Mouse (Mus musculus): ENCODE measurements around the gene Pheta2. TPM values are rescaled to one million over a fixed set of nuclear protein-coding genes. Genes with fewer than 3 reads are reported as not detected.

Gene Pheta2
- polyA plus RNA-seq, 1 experiment: 0.45 TPM

GRCm38 (mm10) chr15:82368146-82368545 is 29.4 kb downstream of the Pheta2 start:
- no peak for TF ChIP-seq CTCF (conservative IDR thresholded peaks at IDR 0.05; ENCODE audit: insufficient read depth, insufficient read length, low read depth, low read length)
- TF ChIP-seq POLR2A (IDR thresholded peaks at IDR 0.05; ENCODE audit: low read depth, low read length): no peak
- H3K4me3 ChIP-seq (ENCODE audit: insufficient read depth, low read depth, low read length): no peak overlapping the region
- no peaks in the 10 kb centered on the region for H3K36me3 ChIP-seq (ENCODE audit: control insufficient read depth, insufficient read depth, low read length)
- H3K4me1 ChIP-seq (ENCODE audit: control insufficient read depth, insufficient read depth, low read length): peaks cover 5% of the 10 kb centered on the region; the same call in 1 of the 2 replicates
- DNase-seq: no peak
- peak overlapping the region; percentile 31 for H3K27ac ChIP-seq (ENCODE audit: insufficient read depth, low read depth, low read length)
- 92% methylated on average over 4 of the region's 4 CpGs for WGBS
- H3K27me3 ChIP-seq (replicated peaks; ENCODE audit: control insufficient read depth, insufficient read depth, low read length): no peaks in the 10 kb centered on the region

GRCm38 (mm10) chr15:82368851-82369250 is 30.1 kb downstream of the Pheta2 start:
- Histone ChIP-seq H3K4me3 (ENCODE audit: insufficient read depth, low read depth, low read length) (no peak overlapping the region), H3K27ac (ENCODE audit: insufficient read depth, low read depth, low read length) (peak overlapping the region; percentile 2; the same call in 1 of the 2 replicates), H3K27me3 (replicated peaks; ENCODE audit: control insufficient read depth, insufficient read depth, low read length) (no peaks in the 10 kb centered on the region), H3K36me3 (ENCODE audit: control insufficient read depth, insufficient read depth, low read length) (no peaks in the 10 kb centered on the region), H3K4me1 (ENCODE audit: control insufficient read depth, insufficient read depth, low read length) (peaks cover 5% of the 10 kb centered on the region; the same call in 1 of the 2 replicates)
- DNase-seq: no peak
- WGBS: 71% methylated on average over 1 of the region's 1 CpGs
- no peak for TF ChIP-seq POLR2A (IDR thresholded peaks at IDR 0.05; ENCODE audit: low read depth, low read length)
- no peak for TF ChIP-seq CTCF (conservative IDR thresholded peaks at IDR 0.05; ENCODE audit: insufficient read depth, insufficient read length, low read depth, low read length)

DNA sequence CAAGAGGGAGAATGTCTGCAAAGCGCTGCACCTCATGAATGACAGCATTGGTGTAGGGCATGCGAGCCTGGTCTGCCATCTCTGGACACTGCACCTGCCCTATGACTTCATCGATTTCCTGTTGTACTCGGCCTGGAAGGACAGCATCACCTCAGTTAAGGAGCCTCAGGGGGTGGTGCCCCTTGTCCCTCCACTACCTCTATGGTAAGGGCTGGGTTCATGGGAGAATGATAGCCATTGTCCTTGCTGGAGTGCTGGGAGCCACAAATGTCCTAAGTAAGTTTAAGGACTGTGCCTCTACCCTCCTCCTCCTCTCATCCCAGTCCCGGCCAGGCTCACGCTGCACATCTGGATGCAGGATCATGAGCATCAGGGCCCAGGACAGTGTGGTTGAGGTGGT is 33.7 kb downstream of the Pheta2 start:
- Histone ChIP-seq H3K36me3 (ENCODE audit: control insufficient read depth, insufficient read depth, low read length) (no peaks in the 10 kb centered on the region), H3K4me1 (ENCODE audit: control insufficient read depth, insufficient read depth, low read length) (peaks cover 12% of the 10 kb centered on the region; the same call in 1 of the 2 replicates), H3K27ac (ENCODE audit: insufficient read depth, low read depth, low read length) (no peak overlapping the region), H3K27me3 (replicated peaks; ENCODE audit: control insufficient read depth, insufficient read depth, low read length) (no peaks in the 10 kb centered on the region), H3K4me3 (ENCODE audit: insufficient read depth, low read depth, low read length) (no peak overlapping the region)
- DNase-seq: no peak
- WGBS: 88% methylated on average over 6 of the region's 6 CpGs
- no peak for TF ChIP-seq POLR2A (IDR thresholded peaks at IDR 0.05; ENCODE audit: low read depth, low read length)
- TF ChIP-seq CTCF (conservative IDR thresholded peaks at IDR 0.05; ENCODE audit: insufficient read depth, insufficient read length, low read depth, low read length): no peak

DNA sequence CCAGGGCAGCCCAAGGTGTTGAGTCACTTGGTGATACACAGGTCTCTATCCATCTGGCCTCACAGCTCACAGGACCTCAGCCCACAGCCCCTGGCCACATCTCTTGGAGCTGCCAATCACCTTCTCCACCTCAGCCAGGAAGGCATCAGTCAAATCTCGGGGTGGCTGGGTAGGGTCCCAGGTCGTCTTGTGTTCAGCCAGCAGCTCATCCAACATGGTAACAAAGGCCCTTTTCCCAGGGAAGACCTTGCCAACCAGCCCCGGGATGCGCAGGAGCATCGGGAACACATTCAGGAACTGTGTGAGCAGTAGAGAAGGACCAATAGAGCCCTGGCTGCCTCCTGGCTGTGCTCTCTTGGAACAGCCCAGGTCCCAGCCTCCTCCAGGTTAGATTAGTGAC is 34.2 kb downstream of the Pheta2 start:
- no peaks in the 10 kb centered on the region for H3K36me3 ChIP-seq (ENCODE audit: control insufficient read depth, insufficient read depth, low read length)
- H3K27me3 ChIP-seq (replicated peaks; ENCODE audit: control insufficient read depth, insufficient read depth, low read length): no peaks in the 10 kb centered on the region
- no peak overlapping the region for H3K27ac ChIP-seq (ENCODE audit: insufficient read depth, low read depth, low read length)
- H3K4me1 ChIP-seq (ENCODE audit: control insufficient read depth, insufficient read depth, low read length): peaks cover 12% of the 10 kb centered on the region; the same call in 1 of the 2 replicates
- 92% methylated on average over 5 of the region's 5 CpGs for WGBS
- TF ChIP-seq CTCF (conservative IDR thresholded peaks at IDR 0.05; ENCODE audit: insufficient read depth, insufficient read length, low read depth, low read length) (no peak), POLR2A (IDR thresholded peaks at IDR 0.05; ENCODE audit: low read depth, low read length) (no peak)
- no peak for DNase-seq
- H3K4me3 ChIP-seq (ENCODE audit: insufficient read depth, low read depth, low read length): no peak overlapping the region

DNA sequence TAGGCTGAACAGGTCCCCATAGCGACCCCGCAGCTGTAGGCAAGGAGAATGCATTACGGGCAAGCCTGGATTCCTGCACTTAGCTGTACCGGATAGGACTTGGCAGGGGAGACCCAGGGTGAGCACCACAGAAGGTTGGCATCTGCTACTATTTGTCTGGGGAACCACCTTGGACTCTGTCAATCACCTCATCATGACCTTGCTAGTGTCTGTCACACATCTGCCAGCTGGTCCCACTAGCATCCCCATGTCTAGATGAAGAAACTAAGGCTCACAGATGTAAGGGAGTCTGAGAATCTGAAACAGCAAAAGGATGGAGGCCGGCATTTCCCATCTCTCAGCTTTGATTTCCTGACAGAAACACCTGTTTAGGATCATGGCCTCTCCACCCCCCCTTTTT is 35.7 kb downstream of the Pheta2 start:
- H3K27ac ChIP-seq (ENCODE audit: insufficient read depth, low read depth, low read length): no peak overlapping the region
- DNase-seq: no peak
- TF ChIP-seq CTCF (conservative IDR thresholded peaks at IDR 0.05; ENCODE audit: insufficient read depth, insufficient read length, low read depth, low read length) (no peak), POLR2A (IDR thresholded peaks at IDR 0.05; ENCODE audit: low read depth, low read length) (no peak)
- peaks cover 11% of the 10 kb centered on the region; the same call in 1 of the 2 replicates for H3K4me1 ChIP-seq (ENCODE audit: control insufficient read depth, insufficient read depth, low read length)
- no peaks in the 10 kb centered on the region for H3K27me3 ChIP-seq (replicated peaks; ENCODE audit: control insufficient read depth, insufficient read depth, low read length)
- WGBS: 91% methylated on average over 5 of the region's 5 CpGs
- no peak overlapping the region for H3K4me3 ChIP-seq (ENCODE audit: insufficient read depth, low read depth, low read length)
- no peaks in the 10 kb centered on the region for H3K36me3 ChIP-seq (ENCODE audit: control insufficient read depth, insufficient read depth, low read length)

DNA sequence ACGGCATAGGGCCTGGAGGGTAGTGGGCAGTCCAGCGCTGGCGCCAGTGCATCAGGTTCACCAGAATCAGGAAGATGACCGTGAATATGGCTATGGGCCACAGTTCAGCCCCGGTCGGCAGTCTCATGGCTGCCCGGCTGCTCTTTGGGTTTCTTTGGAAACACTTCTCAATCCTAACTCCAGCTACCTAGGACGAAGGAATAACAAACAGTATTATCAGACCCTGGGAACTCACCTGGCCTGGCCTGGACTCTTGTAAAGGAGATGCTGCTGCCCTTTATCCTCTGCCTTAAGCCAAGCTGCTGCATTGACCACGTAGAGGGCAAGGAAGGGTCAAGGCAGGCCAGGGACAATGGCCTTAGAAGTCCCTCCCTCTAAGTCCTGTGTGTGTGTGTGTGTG is 37.1 kb downstream of the Pheta2 start:
- H3K4me1 ChIP-seq (ENCODE audit: control insufficient read depth, insufficient read depth, low read length): peaks cover 11% of the 10 kb centered on the region; the same call in 1 of the 2 replicates
- 89% methylated on average over 9 of the region's 9 CpGs for WGBS
- no peak for DNase-seq
- no peaks in the 10 kb centered on the region for H3K36me3 ChIP-seq (ENCODE audit: control insufficient read depth, insufficient read depth, low read length)
- H3K27me3 ChIP-seq (replicated peaks; ENCODE audit: control insufficient read depth, insufficient read depth, low read length): no peaks in the 10 kb centered on the region
- H3K27ac ChIP-seq (ENCODE audit: insufficient read depth, low read depth, low read length): peak overlapping the region; percentile 84
- no peak overlapping the region for H3K4me3 ChIP-seq (ENCODE audit: insufficient read depth, low read depth, low read length)
- TF ChIP-seq POLR2A (IDR thresholded peaks at IDR 0.05; ENCODE audit: low read depth, low read length): no peak
- TF ChIP-seq CTCF (conservative IDR thresholded peaks at IDR 0.05; ENCODE audit: insufficient read depth, insufficient read length, low read depth, low read length): no peak

DNA sequence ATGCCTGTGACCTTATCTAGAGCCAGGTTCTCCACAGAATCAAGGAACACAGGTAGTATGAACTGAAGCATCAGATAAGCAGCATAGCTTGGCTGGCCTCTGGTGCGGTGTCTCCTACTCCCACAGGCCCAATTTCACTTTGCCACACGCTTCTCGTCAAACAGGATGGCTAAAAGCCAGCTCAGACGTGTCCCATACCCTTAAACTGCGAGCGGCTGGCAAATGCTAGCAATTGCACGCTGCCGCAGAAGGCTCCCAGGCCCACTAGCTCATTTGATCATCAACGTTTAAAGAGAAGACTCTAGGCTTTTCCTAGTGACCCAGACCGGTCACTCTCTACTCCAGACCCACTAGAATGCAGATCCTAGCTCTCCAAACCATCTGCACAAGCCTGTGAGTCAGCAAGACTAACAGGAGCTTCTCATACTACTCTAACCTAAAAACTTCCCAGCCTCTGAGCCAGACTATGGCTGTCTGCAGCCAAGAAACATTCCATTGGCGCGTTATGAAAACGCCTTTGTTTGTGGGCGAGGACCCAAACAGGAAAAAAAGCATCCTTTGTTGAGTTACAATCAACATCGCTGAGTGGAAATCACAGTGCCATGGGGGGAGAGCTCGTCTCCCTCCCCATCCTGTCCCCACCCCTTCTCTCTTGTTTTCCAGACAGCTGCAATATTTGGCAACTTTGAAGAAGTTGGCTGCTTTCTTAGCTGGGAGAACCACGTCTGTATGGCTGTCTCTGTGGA is 37.8 kb downstream of the Pheta2 start:
- Histone ChIP-seq H3K4me3 (ENCODE audit: insufficient read depth, low read depth, low read length) (no peak overlapping the region), H3K27ac (ENCODE audit: insufficient read depth, low read depth, low read length) (peak overlapping the region; percentile 86), H3K27me3 (replicated peaks; ENCODE audit: control insufficient read depth, insufficient read depth, low read length) (no peaks in the 10 kb centered on the region), H3K36me3 (ENCODE audit: control insufficient read depth, insufficient read depth, low read length) (no peaks in the 10 kb centered on the region), H3K4me1 (ENCODE audit: control insufficient read depth, insufficient read depth, low read length) (peaks cover 11% of the 10 kb centered on the region; the same call in 1 of the 2 replicates)
- peak; percentile 89 for DNase-seq
- 62% methylated on average over 17 of the region's 17 CpGs for WGBS
- TF ChIP-seq POLR2A (IDR thresholded peaks at IDR 0.05; ENCODE audit: low read depth, low read length) (no peak), CTCF (conservative IDR thresholded peaks at IDR 0.05; ENCODE audit: insufficient read depth, insufficient read length, low read depth, low read length) (no peak)
